Mouse (Mus musculus) kidney, adult 2 months (tissue): ENCODE measurements around the gene Zfp809. TPM values are rescaled to one million over a fixed set of nuclear protein-coding genes. Genes with fewer than 3 reads are reported as not detected.

Experiments used
- DNase-seq: peaks from one replicate; pipeline ENCODE4 v3.0.0; 2021
- H3K27ac ChIP-seq: fragments of 200-500 bp; 2 replicates; pipeline ENCODE4 v1.5.1; 2012; ENCODE audit warnings: low read depth, low read length, control low read depth, inconsistent platforms; ENCODE audit not compliant: insufficient read depth
- H3K27me3 ChIP-seq: fragments of 200-500 bp; replicated peaks from 2 replicates; pipeline ENCODE4 v1.6.1; 2012; ENCODE audit warnings: mild to moderate bottlenecking, moderate library complexity, low read length, inconsistent platforms; ENCODE audit not compliant: control insufficient read depth, insufficient read depth
- H3K36me3 ChIP-seq: fragments of 200-500 bp; 2 replicates; pipeline ENCODE4 v1.6.1; 2012; ENCODE audit warnings: mild to moderate bottlenecking, moderate library complexity, low read length, inconsistent platforms; ENCODE audit not compliant: control insufficient read depth, insufficient read depth
- H3K4me1 ChIP-seq: fragments of 200-500 bp; 2 replicates; pipeline ENCODE4 v1.6.1; 2011; ENCODE audit warnings: low read length; ENCODE audit not compliant: control insufficient read depth, insufficient read depth
- H3K4me3 ChIP-seq: fragments of 200-500 bp; 2 replicates; pipeline ENCODE4 v1.5.1; 2011; ENCODE audit warnings: mild to moderate bottlenecking, low read depth, low read length, control low read depth; ENCODE audit not compliant: insufficient read depth
- CTCF ChIP-seq: fragments of 200-500 bp; conservative IDR thresholded peaks from 2 replicates; pipeline ENCODE4 v1.5.1; 2011; ENCODE audit warnings: low read depth, mild to moderate bottlenecking, control low read depth, low read length, moderate library complexity, mixed read lengths; ENCODE audit not compliant: insufficient read depth, insufficient read length
- POLR2A ChIP-seq: fragments of 200-500 bp; IDR thresholded peaks from one replicate; pipeline ENCODE4 v1.6.1; 2011; ENCODE audit warnings: low read depth, low read length, control low read depth
- WGBS: fragments of 180-500 bp; shearing (Covaris S2); methylation state at CpG from one replicate; pipeline ENCODE4 v1.1.7; 2018; 5-methylcytosine and 5-hydroxymethylcytosine counted together
- polyA plus RNA-seq: library from polyadenylated mRNA; depleted of rRNA; stranded (reverse); fragments of >200 nt; gene quantifications from 2 replicates; pipeline ENCODE4 v1.2.3, GENCODE M21; 2012; rRNA removed

Zfp809 gene
- polyA plus RNA-seq = 13.6 and 17.7 TPM in 2 replicates

GRCm38 (mm10) chr9:22225581-22226388 is at the start of gene Zfp809:
TSS of gene Zfp809 (plus strand) at chr9:22225714.
- under 1% methylated on average over 35 of the region's 35 CpGs for WGBS
- TF ChIP-seq CTCF = peak; percentile 74
- peak; percentile 90 for TF ChIP-seq POLR2A
- no peaks in the 10 kb centered on the region for H3K27me3 ChIP-seq
- peaks cover 5% of the 10 kb centered on the region for H3K4me1 ChIP-seq
- H3K36me3 ChIP-seq = no peaks in the 10 kb centered on the region
- H3K27ac ChIP-seq = peak within 1 kb of the TSS; percentile 81
- peak; percentile 100 for DNase-seq
- H3K4me3 ChIP-seq = peak within 1 kb of the TSS; percentile 75

- 19% methylated on average over 43 of the region's 43 CpGs for WGBS
- no peaks in the 10 kb centered on the region for H3K36me3 ChIP-seq
- peak; percentile 46 for DNase-seq
- TF ChIP-seq POLR2A (no peak), CTCF (no peak)
- H3K27ac ChIP-seq = no peak within 1 kb of the TSS
- H3K4me3 ChIP-seq = peak within 1 kb of the TSS; percentile 35; the same call in 1 of the 2 replicates
- peaks cover 2% of the 10 kb centered on the region; the same call in 1 of the 2 replicates for H3K27me3 ChIP-seq
- no peaks in the 10 kb centered on the region for H3K4me1 ChIP-seq
These were observed 37.4 kb upstream of the Zfp809 start, which contains the start of gene Zfp872 for GRCm38 (mm10) chr9:22188025-22188611. TSS of gene Zfp872 (plus strand) at chr9:22188090.

GRCm38 (mm10) chr9:22196412-22196811 is 29.1 kb upstream of the Zfp809 start:
- Histone ChIP-seq H3K27me3 (no peaks in the 10 kb centered on the region), H3K36me3 (no peaks in the 10 kb centered on the region), H3K4me3 (no peak overlapping the region), H3K27ac (no peak overlapping the region), H3K4me1 (no peaks in the 10 kb centered on the region)
- 39% methylated on average over 5 of the region's 5 CpGs for WGBS
- TF ChIP-seq POLR2A (no peak), CTCF (no peak)
- DNase-seq = no peak

- 40% methylated on average over 2 of the region's 2 CpGs for WGBS
- TF ChIP-seq POLR2A (no peak), CTCF (no peak)
- peak overlapping the region; percentile 59; the same call in 1 of the 2 replicates for H3K27ac ChIP-seq
- no peaks in the 10 kb centered on the region for H3K27me3 ChIP-seq
- DNase-seq = no peak
- peaks cover 2% of the 10 kb centered on the region; the same call in 1 of the 2 replicates for H3K4me1 ChIP-seq
- H3K36me3 ChIP-seq = no peaks in the 10 kb centered on the region; the same call in 1 of the 2 replicates
- H3K4me3 ChIP-seq = no peak overlapping the region
These were observed 11.7 kb upstream of the Zfp809 start for GRCm38 (mm10) chr9:22213785-22214194.

DNA sequence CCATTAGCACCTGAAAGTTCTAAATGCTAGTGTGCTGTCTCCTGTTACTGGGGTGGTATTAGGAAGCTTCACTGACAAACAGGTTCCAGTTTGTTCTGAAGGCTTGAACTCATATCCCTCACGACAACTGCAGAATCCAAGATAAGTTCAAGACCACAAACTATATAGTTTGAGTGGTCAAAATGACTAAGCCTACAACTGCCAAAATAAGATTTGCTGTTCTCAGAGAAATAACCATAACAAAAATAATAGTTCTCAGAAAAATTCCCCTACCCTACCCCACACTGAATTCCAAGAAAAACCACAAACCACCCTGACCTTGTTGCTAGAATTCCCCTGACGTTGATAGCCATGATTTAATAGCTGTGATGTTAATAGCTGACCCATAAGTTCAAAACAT is 11.0 kb upstream of the Zfp809 start:
- H3K27me3 ChIP-seq = no peaks in the 10 kb centered on the region
- no peak for DNase-seq
- 56% methylated on average over 2 of the region's 2 CpGs for WGBS
- peaks cover 2% of the 10 kb centered on the region; the same call in 1 of the 2 replicates for H3K4me1 ChIP-seq
- no peak overlapping the region for H3K27ac ChIP-seq
- H3K4me3 ChIP-seq = no peak overlapping the region
- TF ChIP-seq CTCF (no peak), POLR2A (no peak)
- no peaks in the 10 kb centered on the region for H3K36me3 ChIP-seq

DNA sequence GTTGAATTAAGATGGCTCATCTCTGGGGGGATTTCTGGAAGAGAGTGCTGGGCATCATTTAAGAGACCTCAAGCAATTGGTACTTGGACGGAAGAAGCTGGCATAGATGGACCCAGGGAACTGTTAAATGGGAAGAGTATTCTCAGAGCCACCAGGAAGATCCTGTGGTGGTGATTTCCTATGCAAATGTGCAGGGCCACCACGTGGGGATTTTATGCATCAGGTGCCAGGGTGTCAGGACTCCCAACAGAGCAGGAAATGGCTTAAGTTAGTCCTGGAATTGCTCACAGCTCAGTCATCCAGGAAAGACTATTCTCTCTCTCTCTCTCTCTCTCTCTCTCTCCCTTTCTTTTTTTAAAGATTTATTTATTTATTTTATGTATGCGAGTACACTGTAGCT is 8.8 kb upstream of the Zfp809 start:
- no peak for TF ChIP-seq CTCF
- no peak for TF ChIP-seq POLR2A

DNA sequence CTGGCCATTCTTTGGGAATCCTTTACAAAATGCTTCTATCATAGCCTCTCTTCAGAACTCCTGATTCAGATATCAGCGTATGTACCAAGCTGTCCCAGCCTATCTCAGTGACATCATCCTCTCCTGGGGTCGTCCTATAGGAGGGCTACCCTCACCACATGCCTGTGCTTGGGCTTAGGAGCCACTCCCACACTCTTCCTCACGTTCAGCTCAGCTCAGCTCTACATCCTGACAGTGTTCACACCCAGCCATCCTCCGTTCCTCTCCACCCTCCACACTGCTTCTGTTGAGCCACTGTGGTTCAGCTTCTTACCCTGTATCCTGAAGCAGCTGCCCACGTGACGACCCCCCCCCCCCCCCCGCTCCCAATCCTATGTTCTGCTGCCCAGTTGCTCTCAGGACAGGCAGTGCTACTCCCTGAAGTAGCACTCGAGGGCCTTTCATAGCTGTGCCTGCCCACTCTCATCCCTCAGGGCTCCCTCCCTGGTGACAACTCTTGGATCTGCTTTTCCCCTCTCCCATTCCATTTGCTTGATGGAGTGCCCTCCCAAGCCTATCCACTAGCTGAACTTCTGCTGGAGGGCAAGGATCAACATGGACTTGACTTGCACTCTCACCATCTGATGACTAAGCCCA is 7.5 kb upstream of the Zfp809 start:
- no peak overlapping the region for H3K4me3 ChIP-seq
- H3K4me1 ChIP-seq = peaks cover 5% of the 10 kb centered on the region
- TF ChIP-seq CTCF (no peak), POLR2A (no peak)
- H3K27ac ChIP-seq = no peak overlapping the region
- H3K36me3 ChIP-seq = no peaks in the 10 kb centered on the region
- DNase-seq = no peak
- H3K27me3 ChIP-seq = no peaks in the 10 kb centered on the region
- 49% methylated on average over 8 of the region's 8 CpGs for WGBS

More for the DNA sequence above, 8.8 kb upstream of the Zfp809 start:
- Histone ChIP-seq H3K27me3 (no peaks in the 10 kb centered on the region), H3K27ac (no peak overlapping the region), H3K36me3 (no peaks in the 10 kb centered on the region), H3K4me1 (peaks cover 2% of the 10 kb centered on the region; the same call in 1 of the 2 replicates), H3K4me3 (no peak overlapping the region)
- WGBS = 50% methylated on average over 3 of the region's 3 CpGs
- no peak for DNase-seq
